Mouse (Mus musculus): Measurements from ENCODE around the gene Atp9a. TPM values are rescaled to one million over a fixed set of nuclear protein-coding genes. Genes with fewer than 3 reads are reported as not detected.

The Atp9a gene
- polyA plus RNA-seq, 1 experiment from 2014 or later: 18.6 TPM

DNA sequence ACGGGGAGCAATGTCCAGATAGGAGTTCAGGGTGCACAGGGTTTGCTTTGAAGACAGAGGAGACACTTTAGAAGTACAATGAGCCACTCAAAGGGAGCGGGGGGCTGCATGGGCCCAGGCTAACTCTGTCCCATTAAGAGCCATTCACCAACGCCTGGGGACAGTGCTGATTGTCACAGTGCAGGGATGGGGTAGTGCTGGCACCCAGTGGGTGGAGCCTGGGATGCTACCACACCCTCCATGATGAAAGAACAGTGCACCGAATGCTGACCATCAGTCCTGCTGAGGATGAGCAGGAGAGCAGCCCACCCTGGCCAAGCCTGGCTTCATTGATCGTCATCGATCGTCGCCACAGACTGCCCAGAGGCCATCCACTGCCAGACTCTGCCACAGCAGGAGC lies 11.0 kb downstream of the Atp9a start:
- Histone ChIP-seq H3K36me3 (ENCODE audit: control insufficient read depth, insufficient read depth, low read length) (no peaks in the 10 kb centered on the region), H3K9me3 (ENCODE audit: control insufficient read depth, low read length) (no peaks in the 10 kb centered on the region), H3K27me3 (ENCODE audit: control insufficient read depth, insufficient read depth, low read length) (no peaks in the 10 kb centered on the region), H3K4me1 (replicated peaks; ENCODE audit: control insufficient read depth, insufficient read depth, low read length) (peaks cover 5% of the 10 kb centered on the region; the same call in 1 of the 2 replicates), H3K9ac (ENCODE audit: low read length) (no peak overlapping the region), H3K27ac (ENCODE audit: low read depth, low read length) (no peak overlapping the region), H3K4me2 (ENCODE audit: low read depth, low read length, severe bottlenecking) (no peak overlapping the region), H3K4me3 (ENCODE audit: low read depth, low read length) (no peak overlapping the region)
- DNase-seq (ENCODE audit: low spot score) (no peak), ATAC-seq (replicated peaks; ENCODE audit: low FRiP score) (0 out of 2 replicates have a peak, but pooled peaks have one; percentile 24)
- 64% methylated on average over 8 of the region's 8 CpGs for WGBS

DNA sequence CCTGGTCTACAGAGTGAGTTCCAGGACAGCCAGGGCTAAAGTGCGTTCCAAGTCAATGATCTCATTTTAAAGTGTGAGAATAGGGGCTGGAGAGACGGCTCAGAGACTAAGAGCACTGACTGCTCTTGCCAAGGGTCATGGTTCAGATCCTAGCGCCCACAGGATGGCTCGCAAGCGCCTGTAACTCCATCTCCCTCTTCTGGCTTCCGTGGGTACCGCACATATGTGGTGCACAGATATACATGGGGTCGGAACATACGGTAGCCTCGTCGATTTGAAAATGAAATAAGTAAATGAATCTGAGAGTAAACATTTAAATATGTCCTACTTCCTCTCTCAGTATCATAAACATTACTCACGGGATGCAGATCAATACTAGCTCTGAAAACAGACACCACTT lies 12.5 kb downstream of the Atp9a start:
- no peak overlapping the region for H3K4me3 ChIP-seq (ENCODE audit: low read depth, low read length)
- DNase-seq (ENCODE audit: low spot score): no peak
- 86% methylated on average over 12 of the region's 12 CpGs for WGBS
- H3K4me2 ChIP-seq (ENCODE audit: low read depth, low read length, severe bottlenecking): no peak overlapping the region
- H3K4me1 ChIP-seq (replicated peaks; ENCODE audit: control insufficient read depth, insufficient read depth, low read length): peaks cover 5% of the 10 kb centered on the region; the same call in 1 of the 2 replicates
- H3K9ac ChIP-seq (ENCODE audit: low read length): no peak overlapping the region
- no peaks in the 10 kb centered on the region for H3K27me3 ChIP-seq (ENCODE audit: control insufficient read depth, insufficient read depth, low read length)
- H3K9me3 ChIP-seq (ENCODE audit: control insufficient read depth, low read length): no peaks in the 10 kb centered on the region
- ATAC-seq (replicated peaks; ENCODE audit: low FRiP score): no peak
- no peak overlapping the region for H3K27ac ChIP-seq (ENCODE audit: low read depth, low read length)
- H3K36me3 ChIP-seq (ENCODE audit: control insufficient read depth, insufficient read depth, low read length): no peaks in the 10 kb centered on the region

DNA sequence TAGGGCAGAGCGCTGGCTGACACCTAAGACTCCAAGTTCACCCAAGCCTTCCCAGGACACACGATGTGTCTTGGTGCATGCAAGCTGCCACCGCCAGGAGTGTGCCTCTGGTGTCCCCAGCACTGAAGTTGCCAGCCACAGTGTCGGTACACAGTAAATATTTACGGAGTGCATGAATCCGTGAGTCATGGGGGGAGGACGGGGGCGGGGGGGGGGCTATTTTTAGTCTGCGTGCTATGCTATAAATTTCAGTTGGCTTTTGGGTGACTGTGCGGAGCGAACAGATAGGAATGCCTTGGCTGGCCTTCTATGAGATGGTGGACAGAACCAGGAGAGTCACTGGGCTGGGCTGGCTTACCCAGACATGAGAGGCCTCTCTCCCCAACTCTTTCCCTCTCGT lies 14.2 kb downstream of the Atp9a start:
- Histone ChIP-seq H3K9me3 (ENCODE audit: control insufficient read depth, low read length) (no peaks in the 10 kb centered on the region), H3K27ac (ENCODE audit: low read depth, low read length) (no peak overlapping the region), H3K9ac (ENCODE audit: low read length) (no peak overlapping the region), H3K36me3 (ENCODE audit: control insufficient read depth, insufficient read depth, low read length) (no peaks in the 10 kb centered on the region), H3K27me3 (ENCODE audit: control insufficient read depth, insufficient read depth, low read length) (no peaks in the 10 kb centered on the region), H3K4me2 (ENCODE audit: low read depth, low read length, severe bottlenecking) (no peak overlapping the region), H3K4me3 (ENCODE audit: low read depth, low read length) (no peak overlapping the region), H3K4me1 (replicated peaks; ENCODE audit: control insufficient read depth, insufficient read depth, low read length) (peaks cover 3% of the 10 kb centered on the region; the same call in 1 of the 2 replicates)
- WGBS: 91% methylated on average over 12 of the region's 12 CpGs
- no peak for ATAC-seq (replicated peaks; ENCODE audit: low FRiP score)
- no peak for DNase-seq (ENCODE audit: low spot score)

GRCm38 (mm10) chr2:168726007-168726406 lies 16.2 kb downstream of the Atp9a start:
- WGBS: 58% methylated on average over 6 of the region's 6 CpGs
- H3K9me3 ChIP-seq (ENCODE audit: control insufficient read depth, low read length): no peaks in the 10 kb centered on the region
- no peak overlapping the region for H3K27ac ChIP-seq (ENCODE audit: low read depth, low read length)
- H3K27me3 ChIP-seq (ENCODE audit: control insufficient read depth, insufficient read depth, low read length): no peaks in the 10 kb centered on the region
- no peak overlapping the region for H3K9ac ChIP-seq (ENCODE audit: low read length)
- peak; percentile 89 for ATAC-seq (replicated peaks; ENCODE audit: low FRiP score)
- peaks cover 3% of the 10 kb centered on the region; the same call in 1 of the 2 replicates for H3K4me1 ChIP-seq (replicated peaks; ENCODE audit: control insufficient read depth, insufficient read depth, low read length)
- DNase-seq (ENCODE audit: low spot score): peak; percentile 75
- no peak overlapping the region for H3K4me3 ChIP-seq (ENCODE audit: low read depth, low read length)
- no peak overlapping the region for H3K4me2 ChIP-seq (ENCODE audit: low read depth, low read length, severe bottlenecking)
- no peaks in the 10 kb centered on the region for H3K36me3 ChIP-seq (ENCODE audit: control insufficient read depth, insufficient read depth, low read length)

DNA sequence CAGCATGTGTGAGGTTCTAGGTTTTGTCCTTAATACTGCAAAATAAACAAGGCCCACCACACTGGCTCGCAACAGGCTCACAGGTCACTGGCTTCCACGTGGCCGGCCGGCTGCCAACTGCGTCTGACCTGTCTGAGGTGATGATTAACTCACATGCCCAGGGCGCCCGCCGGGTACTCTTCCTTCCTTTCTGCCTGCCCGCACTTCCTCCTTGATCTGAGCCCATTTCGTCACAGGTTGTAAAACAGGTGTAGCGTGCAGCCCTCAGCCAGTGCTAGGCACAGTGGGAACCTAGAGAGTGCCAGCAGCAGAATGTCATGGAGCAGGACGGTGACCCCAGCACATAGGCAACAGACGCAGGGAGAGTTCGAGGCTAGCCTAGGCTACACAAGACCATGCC lies 20.9 kb downstream of the Atp9a start:
- no peak overlapping the region for H3K4me2 ChIP-seq (ENCODE audit: low read depth, low read length, severe bottlenecking)
- no peaks in the 10 kb centered on the region for H3K9me3 ChIP-seq (ENCODE audit: control insufficient read depth, low read length)
- DNase-seq (ENCODE audit: low spot score) (no peak), ATAC-seq (replicated peaks; ENCODE audit: low FRiP score) (no peak)
- no peaks in the 10 kb centered on the region for H3K36me3 ChIP-seq (ENCODE audit: control insufficient read depth, insufficient read depth, low read length)
- no peak overlapping the region for H3K4me3 ChIP-seq (ENCODE audit: low read depth, low read length)
- 91% methylated on average over 14 of the region's 14 CpGs for WGBS
- H3K4me1 ChIP-seq (replicated peaks; ENCODE audit: control insufficient read depth, insufficient read depth, low read length): 0 out of 2 replicates have a peak, but pooled peaks cover 2% of the 10 kb centered on the region
- H3K9ac ChIP-seq (ENCODE audit: low read length): no peak overlapping the region
- H3K27ac ChIP-seq (ENCODE audit: low read depth, low read length): no peak overlapping the region
- no peaks in the 10 kb centered on the region for H3K27me3 ChIP-seq (ENCODE audit: control insufficient read depth, insufficient read depth, low read length)

GRCm38 (mm10) chr2:168719742-168720141 lies 22.5 kb downstream of the Atp9a start:
- H3K4me1 ChIP-seq (replicated peaks; ENCODE audit: control insufficient read depth, insufficient read depth, low read length): 0 out of 2 replicates have a peak, but pooled peaks cover 2% of the 10 kb centered on the region
- 69% methylated on average over 4 of the region's 4 CpGs for WGBS
- no peak overlapping the region for H3K4me2 ChIP-seq (ENCODE audit: low read depth, low read length, severe bottlenecking)

DNA sequence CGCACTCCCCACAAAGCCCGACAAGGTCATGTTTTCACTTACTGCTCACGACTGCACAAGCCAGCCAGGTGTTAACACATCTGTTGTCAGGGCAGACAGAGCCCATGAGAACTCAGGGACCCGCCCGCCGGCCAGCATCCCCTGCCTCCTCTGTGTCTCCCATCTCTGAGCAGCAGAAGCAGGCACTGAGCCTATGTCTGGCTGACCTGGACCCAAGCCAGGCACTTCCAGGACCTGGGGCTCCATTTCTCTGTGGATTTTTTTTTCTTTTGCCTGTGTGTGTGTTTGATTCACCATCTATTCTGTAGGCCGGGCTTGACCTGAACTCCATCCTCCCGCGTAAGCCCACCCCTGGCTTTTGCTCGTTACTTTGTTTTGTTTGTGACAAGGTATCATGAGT lies 23.5 kb downstream of the Atp9a start:
- H3K4me1 ChIP-seq (replicated peaks; ENCODE audit: control insufficient read depth, insufficient read depth, low read length): 0 out of 2 replicates have a peak, but pooled peaks cover 2% of the 10 kb centered on the region
- no peak overlapping the region for H3K4me2 ChIP-seq (ENCODE audit: low read depth, low read length, severe bottlenecking)
- no peaks in the 10 kb centered on the region for H3K9me3 ChIP-seq (ENCODE audit: control insufficient read depth, low read length)
- H3K36me3 ChIP-seq (ENCODE audit: control insufficient read depth, insufficient read depth, low read length): no peaks in the 10 kb centered on the region
- H3K27me3 ChIP-seq (ENCODE audit: control insufficient read depth, insufficient read depth, low read length): no peaks in the 10 kb centered on the region
- DNase-seq (ENCODE audit: low spot score) (no peak), ATAC-seq (replicated peaks; ENCODE audit: low FRiP score) (no peak)
- WGBS: 80% methylated on average over 10 of the region's 10 CpGs
- no peak overlapping the region for H3K27ac ChIP-seq (ENCODE audit: low read depth, low read length)
- no peak overlapping the region for H3K9ac ChIP-seq (ENCODE audit: low read length)
- H3K4me3 ChIP-seq (ENCODE audit: low read depth, low read length): no peak overlapping the region

More at GRCm38 (mm10) chr2:168719742-168720141, 22.5 kb downstream of the Atp9a start:
- Histone ChIP-seq H3K9me3 (ENCODE audit: control insufficient read depth, low read length) (no peaks in the 10 kb centered on the region), H3K27me3 (ENCODE audit: control insufficient read depth, insufficient read depth, low read length) (no peaks in the 10 kb centered on the region), H3K36me3 (ENCODE audit: control insufficient read depth, insufficient read depth, low read length) (no peaks in the 10 kb centered on the region), H3K27ac (ENCODE audit: low read depth, low read length) (no peak overlapping the region), H3K9ac (ENCODE audit: low read length) (no peak overlapping the region), H3K4me3 (ENCODE audit: low read depth, low read length) (no peak overlapping the region)
- ATAC-seq (replicated peaks; ENCODE audit: low FRiP score): no peak
- DNase-seq (ENCODE audit: low spot score): no peak

DNA sequence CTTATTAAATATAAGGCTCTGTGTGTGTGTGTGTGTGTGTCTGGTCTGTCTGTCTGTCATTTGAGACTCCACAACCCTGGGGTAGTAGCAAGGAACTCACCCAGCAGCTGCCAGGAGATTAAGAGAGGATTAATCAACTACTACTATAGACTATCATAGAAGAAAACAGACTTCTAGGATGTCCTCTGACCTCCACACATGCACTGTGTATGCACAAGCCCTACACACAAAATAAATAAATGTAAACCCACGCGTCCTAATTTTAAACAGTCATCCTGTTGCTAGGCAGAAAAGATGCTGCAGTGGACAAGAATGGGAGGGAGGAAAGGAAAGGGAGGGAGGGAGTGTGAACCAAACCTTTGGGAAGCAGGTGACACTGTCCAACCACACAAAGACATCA lies 23.9 kb downstream of the Atp9a start:
- no peak overlapping the region for H3K9ac ChIP-seq (ENCODE audit: low read length)
- ATAC-seq (replicated peaks; ENCODE audit: low FRiP score) (no peak), DNase-seq (ENCODE audit: low spot score) (no peak)
- no peak overlapping the region for H3K4me2 ChIP-seq (ENCODE audit: low read depth, low read length, severe bottlenecking)
- 0 out of 2 replicates have a peak, but pooled peaks cover 2% of the 10 kb centered on the region for H3K4me1 ChIP-seq (replicated peaks; ENCODE audit: control insufficient read depth, insufficient read depth, low read length)
- H3K4me3 ChIP-seq (ENCODE audit: low read depth, low read length): no peak overlapping the region
- WGBS: 79% methylated on average over 2 of the region's 2 CpGs
- no peaks in the 10 kb centered on the region for H3K36me3 ChIP-seq (ENCODE audit: control insufficient read depth, insufficient read depth, low read length)
- no peak overlapping the region for H3K27ac ChIP-seq (ENCODE audit: low read depth, low read length)
- no peaks in the 10 kb centered on the region for H3K9me3 ChIP-seq (ENCODE audit: control insufficient read depth, low read length)
- H3K27me3 ChIP-seq (ENCODE audit: control insufficient read depth, insufficient read depth, low read length): no peaks in the 10 kb centered on the region

Measured in forebrain, embryonic 11.5 days (tissue).